Mouse (Mus musculus): ENCODE measurements around the gene Tbc1d14.

Gene Tbc1d14

DNA sequence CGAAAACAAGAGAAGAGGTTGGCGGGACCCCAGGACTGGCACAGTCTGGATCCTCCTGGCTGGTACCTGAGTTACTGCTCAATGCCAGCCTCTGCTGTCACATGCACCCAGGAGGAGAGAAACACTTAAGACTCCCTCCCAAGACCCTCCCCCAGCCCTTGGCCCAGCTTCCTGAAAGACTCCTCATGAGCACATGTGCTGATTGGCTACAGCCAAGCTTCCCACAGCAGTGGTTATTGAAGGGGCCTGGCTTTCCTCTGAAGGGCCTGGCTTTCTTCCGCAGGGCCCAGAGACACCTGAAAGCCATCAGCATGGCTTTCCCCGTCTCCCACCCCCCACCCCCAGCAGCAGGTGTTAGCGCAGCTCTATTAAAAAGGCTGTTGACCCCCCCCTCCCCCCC is at the start of gene Tbc1d14:
Gene Tbc1d14 (minus strand): TSS at position 101 of the 400 bp plus-strand sequence.
- no peak for DNase-seq (ENCODE audit: low spot score in 2 of 2)

DNA sequence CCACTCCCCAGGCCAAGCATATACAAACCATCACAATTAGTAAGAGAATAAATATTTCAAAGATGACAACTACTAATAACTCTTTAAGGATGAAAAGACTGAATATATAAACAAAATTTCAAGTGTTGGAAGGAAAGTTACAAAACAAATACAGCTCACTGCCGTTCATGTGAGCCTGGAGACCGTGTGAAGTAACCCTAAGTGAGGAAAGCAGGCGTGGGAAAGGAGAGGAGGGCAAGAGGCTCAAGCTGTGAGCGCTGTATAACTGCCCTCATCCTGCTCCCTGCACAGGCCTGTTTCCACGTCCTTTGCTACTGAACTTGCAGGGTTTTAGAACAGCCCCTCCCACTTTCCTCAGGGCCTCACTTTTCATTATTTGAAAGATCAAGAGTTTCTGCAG is 32.5 kb upstream of the Tbc1d14 start:
- DNase-seq (ENCODE audit: low spot score in 2 of 2) = no peak

DNA sequence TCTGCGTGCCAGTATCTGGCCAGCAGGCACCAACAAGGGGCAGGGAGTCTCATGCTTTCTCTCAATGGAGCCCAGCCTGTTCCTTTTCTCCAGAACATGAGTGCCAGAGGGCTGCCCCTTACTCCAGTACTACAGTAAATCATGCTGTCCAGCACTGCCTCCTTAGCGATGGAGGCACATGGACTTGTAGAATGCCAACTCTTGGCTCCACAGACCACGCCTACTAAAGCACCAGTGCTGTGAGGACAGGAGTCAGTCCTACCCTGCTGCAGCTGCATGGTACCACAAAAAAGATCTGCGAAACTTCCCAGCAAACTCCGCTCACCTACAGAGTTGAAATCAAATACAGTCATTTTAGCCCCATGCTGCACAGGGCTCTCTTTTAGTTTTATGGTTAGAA is 30.6 kb upstream of the Tbc1d14 start:
- no peak for DNase-seq (ENCODE audit: low spot score in 2 of 2)

DNA sequence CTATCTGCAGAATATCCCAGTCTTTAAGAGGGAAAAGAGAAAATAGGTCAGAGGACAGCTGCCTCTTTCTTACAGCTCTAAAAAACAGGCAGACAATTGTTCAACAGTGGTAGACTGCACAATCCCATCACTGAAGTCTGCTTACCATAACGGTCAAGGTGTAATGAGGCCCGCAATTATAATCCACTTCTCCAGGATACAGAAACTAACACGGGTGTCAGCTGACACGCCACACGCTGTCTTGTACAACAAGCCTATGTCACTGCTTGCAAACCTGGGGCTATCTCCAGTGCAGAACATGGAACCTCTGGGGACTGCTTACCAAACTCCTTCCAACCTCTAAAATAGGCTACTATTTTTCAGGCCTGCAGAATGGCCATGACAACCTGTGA is 28.0 kb upstream of the Tbc1d14 start:
- no peak for DNase-seq (ENCODE audit: low spot score in 2 of 2)

DNA sequence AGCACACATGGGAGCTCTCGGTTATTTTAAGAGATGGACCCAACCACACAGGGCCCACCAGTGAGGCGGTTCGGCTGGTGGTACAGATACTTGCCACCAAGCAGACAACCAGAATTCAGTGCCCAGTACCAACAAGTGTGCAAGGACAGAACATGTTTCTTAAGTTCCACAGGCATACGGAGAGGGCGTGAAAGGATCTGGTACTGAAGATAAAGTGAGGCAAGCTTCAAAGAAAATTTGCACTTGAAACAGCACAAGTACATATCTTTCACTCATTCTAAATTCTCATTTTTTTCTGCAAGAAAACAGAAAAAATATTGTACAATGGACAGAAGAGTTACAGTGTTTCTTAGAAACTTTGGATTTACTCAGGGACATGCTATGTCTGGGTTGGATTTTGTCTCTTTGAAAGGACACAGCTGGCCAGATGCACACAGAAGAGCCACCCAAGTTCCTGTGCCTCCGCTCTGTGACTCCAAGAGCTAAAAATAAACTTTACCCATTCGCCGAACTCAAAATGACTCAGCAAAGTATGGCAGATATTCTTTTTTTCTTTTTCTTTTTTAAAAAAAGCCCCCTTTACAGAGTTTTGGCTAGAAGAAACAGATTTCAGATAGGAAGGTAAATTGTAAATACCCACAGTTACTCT is 27.5 kb upstream of the Tbc1d14 start:
- DNase-seq (ENCODE audit: low spot score in 2 of 2) = no peak

DNA sequence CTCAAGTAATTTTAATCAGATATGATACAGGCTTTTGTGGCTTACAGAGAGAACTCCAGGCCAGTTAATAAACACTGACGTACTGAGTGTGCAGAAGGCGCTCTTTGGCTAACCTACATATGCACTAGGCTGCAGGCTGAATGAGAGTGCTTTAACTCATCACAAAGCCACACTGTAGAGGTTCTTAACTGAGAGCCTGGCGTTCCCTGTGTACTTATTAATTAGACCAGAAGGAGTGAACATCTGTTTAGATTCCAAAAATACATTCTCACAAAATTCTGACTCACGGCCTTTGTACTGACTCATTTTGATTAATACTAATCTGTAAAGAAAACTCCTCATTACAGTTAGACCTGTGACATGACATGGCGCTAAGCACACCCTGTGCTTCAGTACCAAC is 25.8 kb upstream of the Tbc1d14 start:
- no peak for DNase-seq (ENCODE audit: low spot score in 2 of 2)

DNA sequence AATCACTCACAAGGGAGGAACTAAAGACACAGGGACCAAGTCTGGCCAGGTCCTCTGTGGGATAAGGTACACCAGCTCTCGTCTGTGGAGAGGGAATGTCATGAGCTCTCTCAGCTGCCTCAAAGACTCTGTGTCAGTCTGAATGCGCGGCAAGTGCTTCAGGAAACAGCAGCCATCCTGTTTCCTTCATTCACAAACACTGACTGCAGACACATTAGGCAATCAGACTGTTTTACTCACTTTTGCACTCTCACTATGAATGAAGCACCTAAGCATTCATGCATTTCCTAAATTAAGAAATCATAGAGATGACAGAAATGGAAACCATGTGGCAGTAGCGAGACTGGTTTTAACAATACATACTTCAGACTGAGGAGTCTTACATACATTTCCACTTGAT is 25.3 kb upstream of the Tbc1d14 start:
- no peak for DNase-seq (ENCODE audit: low spot score in 2 of 2)

DNA sequence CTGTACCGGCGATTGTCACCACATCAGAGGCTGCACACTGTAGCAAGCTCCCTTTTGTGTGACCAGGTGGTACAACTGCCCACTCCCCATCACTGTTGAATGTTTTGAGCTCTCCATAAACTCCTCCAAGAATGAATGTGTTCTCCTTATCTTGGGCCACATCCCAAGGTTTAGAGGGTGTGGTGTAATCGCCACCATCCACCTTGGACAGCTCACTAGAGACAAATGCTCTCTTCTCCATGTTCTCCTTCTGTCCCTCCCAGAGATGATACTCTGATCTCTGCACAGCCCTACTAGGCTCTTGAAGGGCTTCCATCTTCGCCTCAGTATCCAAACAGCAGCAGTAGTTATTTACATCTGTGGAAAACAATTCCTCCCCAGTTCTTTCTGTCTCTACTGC is 21.0 kb upstream of the Tbc1d14 start:
- DNase-seq (ENCODE audit: low spot score in 2 of 2) = no peak

DNA sequence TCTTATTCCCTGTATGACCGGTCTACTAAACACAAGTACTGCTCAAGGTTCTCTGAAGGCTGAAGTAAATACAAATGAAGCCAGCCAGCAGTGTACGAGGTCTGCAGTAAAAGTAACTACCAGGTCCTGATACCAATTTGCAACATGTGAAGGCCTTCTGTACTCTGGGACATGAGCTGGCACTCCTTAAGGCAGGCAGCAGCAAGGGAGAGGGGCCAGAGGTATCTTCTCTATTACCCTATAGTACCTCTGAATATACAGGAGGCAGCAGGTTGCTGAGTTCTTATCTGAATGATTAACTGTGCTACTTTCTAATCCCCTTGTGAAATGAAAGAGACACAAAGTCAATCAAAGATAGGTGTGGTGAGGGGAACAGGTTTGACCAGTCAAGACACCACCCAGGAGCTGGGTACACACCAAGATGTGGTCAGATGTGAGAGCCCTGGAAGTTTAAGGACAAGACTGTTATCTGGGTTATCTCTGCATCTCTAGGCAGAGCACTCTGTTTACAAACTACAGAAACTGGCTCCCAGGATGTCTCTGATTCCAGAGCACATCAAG is 15.9 kb upstream of the Tbc1d14 start:
- no peak for DNase-seq (ENCODE audit: low spot score in 2 of 2)

DNA sequence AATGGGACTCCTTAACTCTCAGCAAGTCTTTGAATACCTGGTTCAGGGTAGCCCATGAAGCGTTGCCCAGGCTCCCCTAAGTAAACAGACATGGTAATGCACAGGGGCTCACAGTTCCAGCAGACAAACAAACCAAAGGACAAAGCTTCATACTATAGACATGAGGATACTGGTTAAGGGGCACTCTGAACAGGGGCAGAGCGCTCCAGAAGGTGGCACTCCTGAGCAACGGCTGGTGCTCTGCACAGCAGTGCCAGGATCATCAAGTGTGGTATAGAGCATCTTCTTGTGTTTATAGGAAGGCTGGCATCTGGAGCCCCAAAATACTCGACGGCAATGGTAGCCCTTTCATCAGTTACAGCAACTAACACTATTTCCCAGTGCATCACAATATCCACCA is 10.0 kb upstream of the Tbc1d14 start:
- peak in 1 of 2 experiments; percentile 58 for DNase-seq (ENCODE audit: low spot score in 2 of 2)

DNA sequence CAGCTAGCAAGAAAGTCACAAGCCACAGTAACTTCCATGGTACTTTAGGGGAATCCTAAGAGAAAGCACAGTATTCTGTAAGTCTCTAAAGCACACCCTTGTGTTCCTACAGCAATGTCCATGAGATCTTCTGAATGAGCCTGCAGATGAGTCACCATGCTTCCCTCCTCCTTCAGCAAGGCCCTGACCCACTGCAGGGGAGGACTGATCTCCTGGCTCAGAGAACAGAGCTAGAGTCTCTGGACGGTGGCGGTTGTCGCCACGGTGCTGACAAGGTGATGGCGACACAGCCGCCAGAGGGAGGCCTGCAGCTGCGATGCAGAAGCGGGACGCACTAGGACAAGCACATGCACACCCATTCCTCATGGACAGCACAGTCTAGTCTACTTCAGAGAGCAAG is 9.0 kb upstream of the Tbc1d14 start:
- no peak for DNase-seq (ENCODE audit: low spot score in 2 of 2)

DNA sequence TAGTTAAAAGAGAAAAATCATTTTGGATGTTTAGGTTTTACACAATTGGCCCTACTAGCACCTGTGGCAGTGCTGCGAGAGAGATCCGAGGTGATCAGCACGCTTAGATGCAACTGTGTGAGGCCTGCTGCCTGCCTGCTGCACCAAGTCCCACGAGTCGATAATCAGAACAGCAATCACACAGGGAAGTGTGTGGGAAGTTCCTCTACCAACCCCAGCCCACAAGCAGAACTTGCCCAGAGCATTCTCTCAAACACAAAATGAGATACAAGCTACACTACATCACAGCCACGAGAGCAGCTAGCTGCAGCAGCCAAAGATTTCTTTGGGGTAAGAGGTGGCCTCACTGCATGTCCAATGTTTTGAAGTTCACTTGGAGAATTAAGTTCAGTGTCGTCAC is 8.4 kb upstream of the Tbc1d14 start:
- no peak for DNase-seq (ENCODE audit: low spot score in 2 of 2)

DNA sequence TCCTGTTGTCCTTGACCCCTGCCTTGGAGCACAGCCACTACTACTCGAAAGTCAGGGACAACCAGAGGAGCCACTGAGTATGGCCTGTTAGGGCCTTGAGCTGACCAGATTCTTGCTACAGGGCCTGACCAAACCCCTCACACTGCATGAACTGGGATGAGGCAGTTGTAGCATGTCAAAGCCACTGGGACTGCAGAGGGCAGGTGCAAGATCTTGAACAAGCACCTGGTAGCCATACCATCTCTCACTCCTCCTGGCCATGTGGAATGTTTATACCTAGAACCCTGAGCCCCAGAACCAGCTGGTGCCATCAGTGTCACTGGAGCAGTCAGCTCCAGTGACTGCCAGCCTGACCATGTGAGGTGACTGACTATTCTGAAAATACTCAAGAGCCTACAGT is 5.8 kb upstream of the Tbc1d14 start:
- DNase-seq (ENCODE audit: low spot score in 2 of 2) = no peak

DNA sequence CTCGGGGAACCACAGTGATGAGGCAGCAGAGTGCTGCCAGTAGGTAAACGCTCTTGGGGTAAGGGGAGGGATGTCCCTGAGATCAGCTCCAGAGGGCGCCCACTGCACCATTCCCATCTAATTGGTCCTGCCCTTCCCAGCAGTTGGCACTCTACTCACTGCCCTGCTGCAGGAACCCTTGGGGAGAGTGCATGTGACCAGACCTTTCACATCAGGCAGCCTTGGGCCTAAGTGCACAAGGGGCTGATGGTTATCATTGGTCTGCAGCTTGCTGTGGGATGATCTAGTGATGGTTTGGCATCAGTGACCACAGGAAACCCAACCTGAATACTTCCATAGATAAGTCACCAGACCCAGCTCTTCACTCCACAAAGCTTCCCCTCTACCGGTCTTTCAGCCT is 4.6 kb upstream of the Tbc1d14 start:
- DNase-seq (ENCODE audit: low spot score in 2 of 2) = no peak

DNA sequence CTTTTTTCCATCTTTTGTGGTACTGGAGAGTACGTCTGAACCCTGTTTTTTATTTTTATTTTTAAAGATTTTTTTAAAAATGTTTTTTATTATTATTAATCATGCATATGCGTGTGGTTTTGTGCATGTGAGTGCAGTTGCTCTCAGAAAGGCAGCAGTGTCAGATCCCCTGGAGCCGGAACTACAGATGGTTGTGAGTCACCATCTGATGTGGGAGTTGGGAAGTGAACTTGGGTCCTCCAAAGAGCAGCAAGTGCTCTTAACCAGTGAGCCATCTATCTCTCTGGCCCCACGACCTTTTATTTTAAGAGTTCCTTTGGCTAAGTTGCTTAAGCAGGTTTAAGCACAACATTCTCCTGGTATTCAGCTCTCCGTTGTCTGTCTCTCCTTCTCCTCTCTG is 3.1 kb upstream of the Tbc1d14 start:
- no peak for DNase-seq (ENCODE audit: low spot score in 2 of 2)

DNA sequence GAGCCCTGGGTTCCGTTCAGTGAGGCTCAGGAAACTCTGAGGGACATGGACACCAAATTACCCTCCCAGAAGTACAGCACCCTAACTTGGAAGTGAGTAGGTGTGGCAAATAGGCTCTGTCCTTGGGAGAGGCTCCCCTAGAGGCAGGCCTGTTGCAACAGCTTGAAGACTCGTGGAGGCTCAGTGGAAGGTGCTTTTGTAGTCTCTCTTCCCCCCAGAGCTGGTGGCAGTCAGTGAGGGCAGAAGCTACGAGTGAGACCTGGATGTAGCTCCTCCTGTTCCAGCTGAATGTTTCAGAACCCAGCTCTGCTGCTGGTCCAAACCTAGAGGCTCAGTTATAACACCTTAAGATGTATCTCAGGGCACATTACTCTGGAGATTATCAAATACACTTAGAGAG is 2.0 kb upstream of the Tbc1d14 start:
- no peak for DNase-seq (ENCODE audit: low spot score in 2 of 2)

DNA sequence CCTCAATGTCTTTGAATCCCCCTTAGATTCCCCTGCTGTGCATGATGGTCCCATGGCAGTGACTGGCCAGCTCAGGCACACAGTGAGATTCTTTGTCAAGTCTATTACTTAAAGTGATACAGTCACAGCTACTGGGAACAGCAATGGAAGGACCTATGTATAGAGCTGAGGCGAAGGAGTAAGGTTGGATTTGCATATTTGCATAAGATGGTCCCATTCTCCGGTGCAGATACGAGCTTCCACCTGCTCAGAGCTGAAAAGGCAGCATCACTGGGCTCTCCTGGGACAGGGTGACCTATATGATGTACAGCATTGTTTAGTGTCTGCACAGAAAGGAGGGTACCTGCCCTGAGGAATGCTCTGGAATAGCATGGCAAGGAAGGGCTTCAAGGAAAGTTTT is 1.3 kb upstream of the Tbc1d14 start:
- DNase-seq (ENCODE audit: low spot score in 2 of 2) = no peak

DNA sequence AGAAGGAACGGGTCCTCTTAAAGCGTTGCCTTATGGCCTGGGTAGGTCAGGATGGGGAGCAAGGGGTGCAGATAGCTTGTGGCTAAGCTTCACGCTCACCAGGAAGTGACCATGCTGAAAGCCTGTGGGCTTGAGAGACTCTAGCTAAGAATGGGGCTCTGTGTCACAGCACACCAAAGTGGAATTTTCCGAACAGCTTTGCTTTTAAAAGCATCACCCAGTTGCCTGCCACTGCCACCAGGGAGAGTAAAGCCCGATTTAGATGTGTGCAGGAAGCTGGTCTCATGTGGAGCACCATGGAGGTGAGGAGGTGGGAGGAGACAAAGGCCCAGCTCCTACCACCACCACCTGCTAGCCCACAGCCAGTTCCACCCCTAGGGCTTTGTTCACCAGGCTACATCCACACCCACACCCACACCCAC is 2.6 kb downstream of the Tbc1d14 start:
- DNase-seq (ENCODE audit: low spot score in 2 of 2) = no peak

DNA sequence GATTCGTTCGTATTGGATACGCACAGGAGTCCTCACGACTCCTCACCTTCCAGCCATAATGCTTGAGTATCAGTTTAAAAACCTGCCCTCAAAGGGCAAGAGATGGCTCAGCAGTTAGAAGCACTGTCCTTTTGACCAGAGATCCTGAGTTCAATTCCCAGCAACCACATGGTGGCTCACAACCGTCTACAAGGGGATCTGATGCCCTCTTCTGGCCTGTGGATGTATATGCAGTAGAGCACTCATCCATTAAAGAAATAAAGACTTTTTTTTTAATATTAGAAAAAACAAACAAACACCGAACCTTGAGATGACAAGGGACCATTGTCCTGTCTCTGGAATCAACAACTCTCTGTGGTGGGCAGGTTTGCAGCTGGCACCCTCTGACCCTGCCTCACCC is 8.8 kb downstream of the Tbc1d14 start:
- no peak for DNase-seq (ENCODE audit: low spot score in 2 of 2)

DNA sequence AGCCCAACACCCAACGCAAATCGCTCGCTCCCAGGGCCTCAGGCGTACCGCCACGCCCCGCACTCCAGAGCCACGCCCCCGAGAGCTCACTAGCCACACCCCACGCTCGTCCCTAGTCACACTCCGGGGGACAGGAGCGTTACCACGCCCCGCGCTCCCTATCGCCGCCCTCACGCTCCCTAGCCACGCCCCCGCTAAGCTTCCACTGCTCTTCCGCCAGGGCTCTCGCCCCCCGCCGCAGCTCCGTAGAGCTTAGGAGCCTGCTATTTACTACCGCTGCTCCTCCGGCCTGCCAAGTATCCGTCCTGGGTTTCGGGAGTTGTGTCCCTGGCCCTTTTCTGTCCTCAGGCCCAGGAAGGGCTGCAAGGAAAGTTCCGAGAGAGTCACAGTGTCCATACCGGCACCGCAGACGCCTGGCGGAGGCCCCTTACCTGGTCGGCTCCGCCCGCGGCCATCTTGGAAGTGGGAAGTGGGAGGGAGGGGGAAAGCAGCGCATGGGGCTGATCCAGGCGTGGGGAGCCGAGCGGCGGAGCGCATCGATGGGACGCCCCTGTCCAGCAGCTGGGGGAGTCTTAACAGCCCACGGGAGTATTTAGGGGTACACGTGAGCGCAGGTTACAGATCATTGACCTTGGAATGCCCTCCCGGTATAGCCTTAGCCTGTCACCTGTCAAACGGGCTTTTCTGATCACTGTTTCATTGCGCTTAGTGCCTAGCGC is 11.0 kb downstream of the Tbc1d14 start:
- peak; percentile 93 to 96 for DNase-seq (ENCODE audit: low spot score in 2 of 2)

DNA sequence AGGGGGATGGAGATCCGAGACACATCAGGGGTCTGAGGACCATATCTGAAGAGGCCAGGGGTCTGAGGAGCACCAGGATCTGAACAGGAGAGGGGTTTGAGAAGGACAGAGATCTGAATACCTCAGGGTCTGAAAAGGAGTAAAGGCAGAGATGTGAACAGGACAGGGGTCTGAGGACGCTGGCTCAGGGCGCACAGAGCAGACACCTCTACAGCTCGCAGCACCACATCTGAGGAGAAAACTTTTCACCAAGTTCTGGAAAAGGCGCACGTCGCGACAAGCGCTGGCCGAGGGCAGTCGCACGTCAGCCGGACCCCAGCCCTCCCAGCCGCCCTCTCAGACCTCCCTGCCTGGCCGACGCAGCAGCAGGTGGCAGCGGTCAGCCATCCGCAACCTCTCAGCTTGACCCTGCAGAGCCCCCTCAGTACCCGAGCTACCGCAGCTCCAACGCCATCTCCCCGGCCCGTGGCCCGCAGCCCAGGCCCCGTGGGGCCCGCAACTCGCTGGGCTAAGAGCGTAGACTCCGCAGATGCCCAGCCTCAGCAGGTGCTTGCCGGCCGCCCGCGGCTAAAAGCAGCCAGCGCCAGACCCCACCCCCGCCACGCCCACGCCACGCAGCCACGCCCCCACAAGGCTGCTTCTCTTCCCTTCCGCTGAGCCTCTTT is 11.7 kb downstream of the Tbc1d14 start:
- no peak for DNase-seq (ENCODE audit: low spot score in 2 of 2)

DNA sequence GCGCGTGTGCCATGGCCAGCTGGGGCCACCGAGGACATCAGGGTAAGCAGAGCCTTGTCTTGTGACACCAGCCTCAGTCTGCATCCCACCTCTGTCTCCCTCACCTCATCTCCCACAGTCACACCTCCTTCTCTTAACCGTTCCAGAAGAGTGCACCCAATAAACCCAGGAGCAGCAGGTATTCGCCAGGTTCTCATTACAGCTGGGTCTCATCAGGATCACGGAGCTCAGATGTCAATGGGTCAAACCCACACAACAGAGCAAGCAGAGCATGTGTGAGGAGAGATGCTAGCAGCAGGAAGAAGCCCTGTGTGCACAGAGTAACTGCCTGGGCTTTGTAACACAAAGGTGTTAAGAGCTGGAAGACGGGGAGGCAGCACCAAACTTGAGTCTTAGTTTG is 13.1 kb downstream of the Tbc1d14 start:
- no peak for DNase-seq (ENCODE audit: low spot score in 2 of 2)

DNA sequence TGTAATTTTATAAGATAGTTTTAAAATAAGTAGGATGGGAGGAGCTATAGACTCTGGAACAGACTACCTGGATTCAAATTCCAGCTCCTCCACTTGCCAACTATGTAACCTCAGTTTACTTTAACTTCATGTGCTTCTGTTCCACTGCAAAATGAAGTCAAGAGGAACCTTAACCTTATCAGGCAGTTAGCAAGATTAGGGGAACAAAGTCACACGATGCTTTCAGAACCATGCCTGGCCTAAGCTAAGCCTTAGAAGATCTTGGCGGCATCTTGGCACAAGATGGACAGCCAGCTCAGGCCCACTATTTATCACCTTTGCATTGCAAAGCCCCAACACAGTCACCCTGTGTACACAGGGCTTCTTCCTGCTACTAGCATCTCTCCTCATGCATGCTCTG is 14.1 kb downstream of the Tbc1d14 start:
- no peak for DNase-seq (ENCODE audit: low spot score in 2 of 2)
